Mouse (Mus musculus): ENCODE data around the gene Myo1h. TPM values are rescaled to one million over a fixed set of nuclear protein-coding genes. Genes with fewer than 3 reads are reported as not detected.

Gene Myo1h
- total RNA-seq, 1 experiment from 2014 or later = 0.63 TPM

DNA sequence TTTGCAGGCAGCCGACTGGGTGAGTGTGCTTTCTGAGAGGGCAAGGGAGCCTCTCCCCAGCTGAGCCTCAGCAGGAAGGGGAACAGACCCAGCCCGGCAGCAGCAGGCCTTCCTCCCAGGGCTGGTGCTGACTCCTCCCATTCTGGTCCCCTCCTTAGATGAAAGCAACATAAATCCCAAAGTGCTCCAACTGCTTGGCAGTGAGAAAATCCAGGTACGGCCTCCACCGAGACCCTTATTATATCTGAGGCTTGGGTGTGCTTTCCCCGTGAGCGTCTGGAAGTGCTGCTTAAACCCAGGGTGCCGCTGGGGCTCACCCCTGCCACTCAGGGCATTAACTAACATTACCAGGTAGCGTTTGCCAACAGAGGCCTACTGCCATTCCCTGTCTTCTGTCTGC is 70.6 kb downstream of the Myo1h start:
- no peak for DNase-seq

DNA sequence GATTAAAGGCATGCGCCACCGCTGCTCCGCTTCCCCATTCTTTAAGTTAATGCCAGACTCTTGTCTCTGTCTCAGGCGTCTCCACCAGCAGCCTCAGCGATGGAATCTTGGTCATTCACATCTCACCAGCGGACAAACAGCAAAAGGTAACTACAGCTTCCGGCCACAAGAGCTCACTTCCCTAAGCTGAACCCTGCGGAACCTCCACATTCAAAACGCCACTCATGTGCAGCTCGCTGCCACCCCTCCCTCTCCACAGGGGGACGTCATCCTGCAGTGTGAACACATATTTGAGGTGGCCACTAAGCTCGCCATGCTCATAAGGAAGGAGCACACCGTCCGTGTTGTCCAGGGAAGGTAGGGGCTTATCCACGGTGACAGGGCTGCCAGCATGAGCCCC is 72.0 kb downstream of the Myo1h start:
- DNase-seq = no peak

DNA sequence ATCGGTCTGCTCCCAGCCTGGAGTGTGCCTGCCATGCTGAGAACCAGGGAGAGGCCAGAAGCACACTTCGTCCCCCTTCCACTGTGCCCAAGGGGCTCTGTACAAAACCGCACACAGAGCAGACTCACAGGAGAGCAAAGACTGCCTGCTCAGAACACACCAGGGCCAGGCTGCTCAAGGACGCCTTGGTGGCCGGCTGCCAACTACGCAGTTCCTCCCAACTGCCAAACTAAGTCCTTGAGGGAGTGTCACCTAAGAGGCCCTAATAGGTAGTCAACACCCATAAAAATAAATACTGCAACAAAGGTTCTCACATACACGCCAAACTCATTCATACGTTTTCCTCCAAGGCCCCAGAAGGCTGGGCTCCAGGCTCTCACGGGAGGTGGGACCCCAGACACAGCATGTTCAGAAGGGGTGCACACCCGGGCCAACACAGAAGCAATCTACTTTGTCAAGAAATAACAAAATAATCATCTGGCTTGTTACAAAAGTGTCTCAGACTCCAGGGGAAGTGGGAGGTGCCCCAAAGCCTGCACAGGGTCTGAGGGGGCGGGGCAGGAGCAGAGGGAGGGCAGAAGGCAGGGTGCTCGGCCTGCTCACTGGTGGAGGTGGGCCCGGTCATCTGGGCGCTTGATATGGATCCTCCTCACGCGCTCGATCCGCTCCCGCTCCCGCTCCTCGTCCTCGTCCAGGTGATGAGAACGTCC is 76.2 kb downstream of the Myo1h start:
- DNase-seq = peak; percentile 77

GRCm38 (mm10) chr5:114368121-114368520 is 79.2 kb downstream of the Myo1h start:
- no peak for DNase-seq

GRCm38 (mm10) chr5:114368803-114369496 is 80.0 kb downstream of the Myo1h start:
- DNase-seq = no peak

GRCm38 (mm10) chr5:114369921-114370320 is 81.0 kb downstream of the Myo1h start:
- DNase-seq = no peak

- DNase-seq = peak; percentile 67
These were observed 81.4 kb downstream of the Myo1h start for GRCm38 (mm10) chr5:114370371-114370776.

DNA sequence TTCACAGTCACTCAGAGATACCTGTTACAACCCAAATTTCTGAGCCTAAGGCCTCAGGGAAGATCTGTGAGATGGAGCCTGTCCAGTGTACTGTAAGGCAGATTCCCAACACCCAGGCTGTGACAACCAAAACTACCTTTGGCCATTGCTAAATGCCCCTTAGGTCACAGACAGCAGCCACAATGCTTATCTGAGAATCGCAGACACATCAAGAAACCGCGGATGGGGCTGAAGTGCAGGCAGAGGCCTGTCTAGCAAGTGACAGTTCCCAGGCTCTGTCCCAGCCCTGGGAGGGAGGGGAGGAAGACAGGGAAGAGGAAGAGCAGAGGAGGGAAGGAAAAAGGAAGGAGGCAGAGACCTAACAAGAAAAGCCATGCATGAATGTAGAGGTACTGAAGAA is 82.4 kb downstream of the Myo1h start:
- DNase-seq = no peak

DNA sequence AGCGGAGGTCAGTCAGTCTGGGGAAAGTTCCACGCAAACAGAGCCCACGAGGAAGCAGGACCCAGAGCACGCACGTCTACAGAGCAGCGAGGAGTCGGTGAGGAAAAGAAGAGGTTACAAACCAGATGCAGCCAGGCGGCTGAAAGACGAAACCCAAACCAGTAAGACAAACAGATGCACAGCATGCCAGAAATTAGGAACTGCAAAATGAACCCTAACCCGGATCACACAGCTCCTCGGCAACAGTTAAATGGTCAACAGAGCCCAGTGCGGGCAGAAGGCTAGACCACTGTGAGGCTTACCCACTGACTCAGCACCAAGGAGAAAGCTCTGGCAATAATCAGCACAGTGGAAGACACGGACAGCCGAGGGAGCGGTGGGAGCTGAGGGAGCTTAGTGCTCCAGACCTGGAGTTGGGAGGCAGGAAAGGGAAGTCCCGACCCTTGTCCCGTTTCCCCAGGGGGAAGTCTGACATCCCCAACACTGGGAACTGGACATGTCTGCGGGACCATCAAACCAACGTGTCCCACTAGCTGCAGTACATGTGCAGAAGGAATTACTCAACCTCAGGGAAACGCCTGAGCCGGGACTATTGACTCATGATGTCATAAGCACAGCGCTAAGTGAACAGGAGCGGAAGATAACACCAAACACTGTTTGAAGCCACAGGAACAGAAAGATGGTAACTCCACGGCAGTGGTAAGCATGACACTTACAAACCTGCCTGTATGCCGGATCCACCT is 82.9 kb downstream of the Myo1h start:
- no peak for DNase-seq

DNA sequence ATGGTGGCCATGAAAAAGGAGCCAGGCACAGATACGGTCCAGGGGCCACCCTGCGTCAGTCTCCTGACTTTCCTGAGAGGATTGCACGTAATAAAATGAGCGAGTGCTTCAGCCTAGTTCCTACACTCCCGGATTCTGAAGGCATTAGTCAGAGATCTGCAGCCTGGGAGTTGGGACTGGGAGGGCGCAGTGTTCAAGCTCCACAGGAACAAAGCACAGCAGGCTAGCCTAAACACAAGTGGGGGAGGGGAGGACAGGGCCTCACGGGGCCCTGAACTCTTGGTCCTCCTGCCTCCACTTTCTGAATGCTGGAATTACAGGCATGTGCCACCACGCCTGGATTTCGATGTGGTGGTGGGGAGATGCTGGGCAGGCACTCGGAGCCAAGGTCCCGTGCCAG is 83.6 kb downstream of the Myo1h start:
- no peak for DNase-seq

- DNase-seq = no peak
These were observed 84.2 kb downstream of the Myo1h start for GRCm38 (mm10) chr5:114373174-114373573.

- DNase-seq = no peak
These were observed 84.6 kb downstream of the Myo1h start for GRCm38 (mm10) chr5:114373581-114373980.

GRCm38 (mm10) chr5:114374409-114375213 is 85.6 kb downstream of the Myo1h start:
- no peak for DNase-seq

GRCm38 (mm10) chr5:114378177-114378920 is 89.4 kb downstream of the Myo1h start:
- no peak for DNase-seq

- DNase-seq = no peak
These were observed 90.0 kb downstream of the Myo1h start for GRCm38 (mm10) chr5:114378936-114379335.

- DNase-seq = no peak
These were observed 90.8 kb downstream of the Myo1h start for GRCm38 (mm10) chr5:114379763-114380162.

GRCm38 (mm10) chr5:114380209-114381012 is 91.4 kb downstream of the Myo1h start, which contains the start of the genes Kctd10 and Ube3b:
Gene Kctd10 (minus strand): TSS chr5:114380508.
Gene Ube3b (plus strand): TSS chr5:114380607.
- DNase-seq = peak; percentile 93

GRCm38 (mm10) chr5:114381013-114381351 is 92.0 kb downstream of the Myo1h start:
- no peak for DNase-seq

DNA sequence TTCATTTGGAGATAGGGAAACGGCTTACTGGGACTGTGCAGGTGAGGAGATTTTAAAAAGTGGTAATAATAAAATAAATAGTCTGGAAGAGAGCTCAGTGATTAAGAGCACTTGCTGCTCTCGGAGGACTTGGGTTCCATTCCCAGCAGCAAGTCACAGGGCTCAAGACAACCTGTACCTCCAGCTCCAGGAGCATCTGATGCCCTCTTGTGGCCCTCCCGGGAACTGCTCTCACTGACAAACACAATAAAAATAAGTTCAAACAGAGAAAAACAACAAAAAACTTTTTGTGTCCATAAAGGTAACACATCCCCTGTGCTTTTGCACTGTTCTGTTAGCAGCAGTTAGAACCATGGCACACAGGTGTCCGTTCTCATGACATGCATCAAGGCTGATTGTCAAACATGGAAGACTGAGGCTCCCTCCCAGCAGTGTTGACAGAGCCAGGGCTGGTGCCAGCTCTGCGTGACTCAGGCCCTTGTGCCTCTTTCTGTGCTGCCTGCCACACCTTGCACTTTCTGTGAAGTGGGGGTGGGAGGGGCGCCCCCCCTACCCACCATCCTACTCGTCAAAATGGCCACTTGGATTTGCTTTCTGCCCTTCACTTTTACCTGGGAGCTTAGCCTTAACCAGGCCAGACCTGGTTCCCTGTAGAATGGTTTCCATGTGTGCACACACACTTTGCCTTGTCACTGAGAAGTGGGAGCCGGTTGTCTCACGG is 94.4 kb downstream of the Myo1h start:
- DNase-seq = peak; percentile 61

- no peak for DNase-seq
These were observed 95.5 kb downstream of the Myo1h start for GRCm38 (mm10) chr5:114384448-114384847.
